Mouse (Mus musculus) left cerebral cortex, adult 18-20 months (tissue): Measurements from ENCODE around the gene Edrf1. TPM values are rescaled to one million over a fixed set of nuclear protein-coding genes. Genes with fewer than 3 reads are reported as not detected.
"Not testable (repeated sequence)": the region's sequence is repeated elsewhere in the genome, so short reads cannot be mapped to it uniquely, and the experiment has no call there.

Experiments
- DNase-seq, 2 experiments: peaks; one replicate each; pipeline ENCODE4 v3.0.0; 2021 to 2022; ENCODE audit warnings: low spot score in 2 of 2, mixed read lengths in 1 of 2
- total RNA-seq, 2 experiments: library from RNA; stranded (reverse); gene quantifications; 2 replicates each; pipeline ENCODE4 v1.2.3; 2021

Edrf1 gene
- total RNA-seq, 2 experiments from 2014 or later = 23.3 to 27.0 TPM

- DNase-seq = peak; percentile 62 to 68
Observed at GRCm38 (mm10) chr7:133638821-133639220, 1.5 kb downstream of the Edrf1 start.

GRCm38 (mm10) chr7:133645716-133646115, 8.4 kb downstream of the Edrf1 start:
- DNase-seq = no peak

- DNase-seq = no peak
Observed at GRCm38 (mm10) chr7:133662467-133662866, 25.1 kb downstream of the Edrf1 start.

- no peak for DNase-seq
Observed at GRCm38 (mm10) chr7:133669071-133669470, 31.7 kb downstream of the Edrf1 start.

DNA sequence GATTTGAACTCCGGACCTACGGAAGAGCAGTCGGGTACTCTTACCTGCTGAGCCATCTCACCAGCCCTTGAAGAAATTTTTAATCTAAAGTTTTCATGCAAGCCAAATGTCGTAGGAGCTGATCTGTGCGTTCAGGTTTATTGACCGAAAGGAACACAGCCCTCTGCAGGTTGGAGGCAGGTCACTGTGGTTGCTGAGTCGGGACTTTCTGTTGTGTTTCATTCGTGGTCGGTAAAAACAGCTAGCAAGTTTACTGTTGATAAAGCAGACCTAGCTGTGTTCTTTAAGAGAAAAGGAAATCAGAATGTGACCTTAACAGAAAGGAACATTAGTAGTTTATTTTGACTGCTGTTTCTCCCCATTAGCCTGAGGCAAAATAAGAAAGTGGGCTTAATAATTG, 32.6 kb downstream of the Edrf1 start:
- DNase-seq = no peak

GRCm38 (mm10) chr7:133670846-133671245, 33.5 kb downstream of the Edrf1 start:
- DNase-seq = no peak

DNA sequence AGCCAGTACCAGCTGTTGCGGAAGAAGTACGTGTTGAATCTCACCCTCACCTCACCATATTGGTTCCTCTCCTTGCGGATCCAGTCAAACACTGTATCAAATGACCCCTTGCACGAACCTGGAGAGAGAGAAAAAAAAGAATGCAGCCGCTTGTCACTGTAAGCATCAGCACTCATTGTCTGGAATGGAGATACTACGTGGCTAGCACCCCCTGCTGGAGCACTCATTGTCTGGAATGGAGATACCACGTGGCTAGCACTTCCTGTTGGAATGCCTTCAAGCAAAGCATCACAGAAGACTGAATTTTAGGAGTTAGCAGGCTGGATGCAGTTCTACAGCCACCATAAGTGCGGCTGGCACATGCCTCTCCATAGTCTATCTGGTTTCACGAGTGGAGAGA, 38.7 kb downstream of the Edrf1 start:
- DNase-seq = no peak

- no peak for DNase-seq
Observed at GRCm38 (mm10) chr7:133678716-133679115, 41.4 kb downstream of the Edrf1 start.

DNA sequence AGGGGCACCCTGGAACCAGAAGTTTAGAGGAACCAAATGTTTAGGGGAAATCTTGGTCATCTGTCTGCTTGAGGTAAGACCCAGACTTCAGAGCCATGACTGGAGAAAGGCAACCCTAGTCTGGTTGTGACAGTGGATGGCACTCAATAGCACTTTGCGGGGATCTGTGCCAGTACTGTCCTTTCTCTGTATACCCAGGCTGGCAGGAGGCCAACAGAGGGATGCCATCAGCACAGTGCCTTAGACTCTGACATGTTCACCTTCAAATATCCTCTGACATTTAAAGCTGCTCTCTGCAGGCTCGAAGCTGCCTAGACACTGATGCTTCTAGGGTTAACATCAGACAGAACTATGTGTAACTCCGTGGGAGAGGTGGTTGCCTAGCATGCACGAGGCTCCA, 42.1 kb downstream of the Edrf1 start:
- no peak for DNase-seq

DNA sequence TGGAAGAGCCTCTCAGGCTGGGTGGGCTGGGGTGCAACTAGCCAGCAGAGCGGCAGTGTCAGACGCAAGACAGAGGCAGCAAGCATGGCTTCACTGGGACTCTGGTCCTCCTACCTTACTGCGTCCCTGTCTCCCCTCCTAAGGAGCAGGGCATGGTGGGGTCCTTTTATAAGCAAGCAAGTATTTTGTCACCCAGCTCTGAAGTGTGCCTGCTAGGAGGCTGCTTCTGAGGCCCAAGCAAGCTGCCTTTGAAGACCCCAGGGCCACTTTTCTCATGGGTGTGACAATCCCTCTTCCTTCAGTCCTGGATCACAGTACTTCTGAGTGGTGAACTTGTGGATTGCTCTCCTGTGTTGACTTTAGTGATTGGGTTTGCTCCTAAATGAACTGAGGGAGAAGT, 42.6 kb downstream of the Edrf1 start, which contains the start of gene Mmp21:
Gene Mmp21 (minus strand): TSS at position 101 of the 400 bp plus-strand sequence.
- no peak for DNase-seq

DNA sequence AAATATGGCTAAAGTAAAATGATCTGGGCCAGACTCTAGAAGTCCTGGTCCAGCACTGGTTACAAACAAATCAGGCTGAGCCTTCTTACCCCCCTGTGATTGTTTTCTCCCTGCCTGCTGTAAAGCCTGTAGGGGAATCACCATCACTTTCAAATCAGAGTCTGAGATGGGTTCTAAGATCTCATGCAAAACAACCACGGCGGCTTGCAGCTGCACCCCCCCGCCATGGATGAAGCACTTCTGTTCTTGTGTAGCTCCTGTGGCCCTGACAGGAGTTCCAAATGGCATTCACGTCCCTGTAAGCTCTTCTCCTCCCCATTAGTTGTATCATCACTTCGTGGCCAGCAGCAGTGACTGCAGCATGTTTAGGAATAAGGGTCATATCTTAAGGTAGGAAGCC, 46.3 kb downstream of the Edrf1 start:
- DNase-seq = no peak

DNA sequence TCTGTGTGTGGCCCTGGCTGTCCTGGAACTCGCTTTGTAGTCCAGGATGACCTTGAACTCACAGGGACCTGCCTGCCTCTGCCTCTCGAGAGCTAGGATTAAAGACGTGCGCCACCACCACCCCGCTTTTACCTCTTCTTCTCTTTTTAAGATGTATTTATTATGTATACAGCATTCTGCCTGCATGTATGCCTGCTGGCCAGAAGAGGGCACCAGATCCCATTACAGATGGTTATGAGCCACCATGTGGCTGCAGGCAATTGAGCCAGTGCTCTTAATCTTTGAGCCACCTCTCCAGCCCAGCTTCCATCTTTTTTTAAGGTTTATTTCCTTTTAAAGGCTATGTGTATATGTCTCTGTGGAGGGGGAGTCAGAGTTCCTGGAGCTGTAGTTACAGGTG, 46.8 kb downstream of the Edrf1 start:
- no peak for DNase-seq

GRCm38 (mm10) chr7:133684701-133685100, 47.4 kb downstream of the Edrf1 start:
- no peak for DNase-seq

DNA sequence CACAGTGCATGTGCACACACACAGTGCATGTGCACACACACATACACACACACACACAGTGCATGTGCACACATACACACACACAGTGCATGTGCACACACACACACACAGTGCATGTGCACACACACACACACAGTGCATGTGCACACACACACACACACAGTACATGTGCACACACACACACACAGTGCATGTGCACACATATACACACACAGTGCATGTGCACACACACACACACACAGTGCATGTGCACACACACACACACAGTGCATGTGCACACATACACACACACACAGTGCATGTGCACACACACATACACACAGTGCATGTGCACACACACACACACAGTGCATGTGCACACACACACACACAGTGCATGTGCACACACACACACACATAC, 48.3 kb downstream of the Edrf1 start:
- DNase-seq = not testable (repeated sequence)

- DNase-seq = no peak
Observed at GRCm38 (mm10) chr7:133698021-133698709, 60.8 kb downstream of the Edrf1 start.

DNA sequence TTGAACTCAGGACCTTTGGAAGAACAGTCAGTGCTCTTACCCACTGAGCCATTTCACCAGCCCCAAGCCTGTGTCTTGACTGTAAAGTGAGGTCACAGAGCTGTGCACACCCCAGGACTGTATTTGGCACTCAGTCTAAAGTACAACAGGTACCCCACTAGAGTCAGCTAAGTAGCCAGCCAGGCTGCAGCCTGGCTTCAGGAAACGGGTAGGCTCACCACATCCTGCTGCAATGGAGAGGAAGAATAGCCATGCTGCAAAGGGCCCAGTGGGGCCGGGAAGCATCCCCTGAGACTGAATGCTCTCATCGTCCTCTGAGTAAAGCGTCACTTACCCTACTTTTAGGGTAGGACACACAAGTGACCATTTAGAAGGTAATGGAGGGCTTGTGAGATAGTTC, 62.5 kb downstream of the Edrf1 start:
- DNase-seq = no peak

DNA sequence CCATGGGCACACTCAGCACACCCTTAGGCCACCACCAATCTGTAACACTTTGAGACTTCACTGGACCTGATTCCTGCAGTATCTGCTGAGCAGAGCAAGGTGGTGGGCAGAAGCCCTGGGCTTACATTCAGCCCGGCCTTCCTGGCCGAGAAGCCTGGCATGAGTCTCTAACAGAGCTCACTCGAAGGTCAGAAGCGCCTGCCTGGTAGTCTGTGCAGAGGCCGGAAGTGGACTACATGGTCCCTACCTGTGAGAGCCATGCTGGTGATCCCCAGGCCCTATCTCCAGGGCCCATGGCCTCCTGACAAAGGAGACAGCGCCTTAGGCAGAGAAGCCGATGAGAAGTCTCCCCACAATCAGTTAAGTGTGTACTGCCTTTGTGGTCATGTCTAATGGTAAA, 64.0 kb downstream of the Edrf1 start:
- DNase-seq = no peak

DNA sequence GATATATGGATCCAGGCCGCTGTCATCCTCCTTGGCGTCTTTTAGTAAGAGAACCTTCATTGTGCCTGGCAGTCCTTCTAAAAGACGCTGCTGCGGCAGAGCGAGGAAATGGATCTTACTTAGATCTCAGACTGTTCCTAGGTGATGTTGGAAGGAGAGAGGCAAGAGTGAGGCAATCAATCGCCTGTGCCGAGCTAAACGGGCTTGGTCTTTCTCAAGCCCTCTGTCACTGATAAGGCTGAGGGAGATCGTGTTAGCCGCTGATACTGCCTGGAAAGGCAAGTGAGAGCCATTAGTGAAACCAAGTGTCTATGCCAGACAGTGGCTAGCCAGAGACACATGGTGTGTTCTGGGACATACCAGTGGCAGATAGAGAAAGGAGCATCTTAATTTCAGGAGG, 65.0 kb downstream of the Edrf1 start:
- no peak for DNase-seq

DNA sequence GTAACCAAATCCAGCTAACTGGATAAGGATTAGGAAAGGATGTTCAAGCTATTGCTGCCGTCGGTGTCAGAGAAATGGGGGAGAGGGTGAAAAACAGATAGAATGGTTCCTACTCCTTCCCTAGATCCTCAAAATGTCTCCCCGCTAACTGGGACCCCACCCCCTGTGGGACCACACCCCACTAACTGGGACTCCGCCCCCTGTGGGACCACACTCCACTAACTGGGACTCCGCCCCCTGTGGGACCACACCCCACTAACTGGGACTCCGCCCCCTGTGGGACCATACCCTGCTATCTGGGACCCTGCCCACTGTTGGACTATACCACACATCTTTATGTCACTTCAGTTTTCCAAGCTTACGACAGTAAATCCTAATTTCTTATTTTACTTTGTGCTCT, 66.6 kb downstream of the Edrf1 start:
- no peak for DNase-seq

- no peak for DNase-seq
Observed at GRCm38 (mm10) chr7:133707301-133707700, 70.0 kb downstream of the Edrf1 start.

DNA sequence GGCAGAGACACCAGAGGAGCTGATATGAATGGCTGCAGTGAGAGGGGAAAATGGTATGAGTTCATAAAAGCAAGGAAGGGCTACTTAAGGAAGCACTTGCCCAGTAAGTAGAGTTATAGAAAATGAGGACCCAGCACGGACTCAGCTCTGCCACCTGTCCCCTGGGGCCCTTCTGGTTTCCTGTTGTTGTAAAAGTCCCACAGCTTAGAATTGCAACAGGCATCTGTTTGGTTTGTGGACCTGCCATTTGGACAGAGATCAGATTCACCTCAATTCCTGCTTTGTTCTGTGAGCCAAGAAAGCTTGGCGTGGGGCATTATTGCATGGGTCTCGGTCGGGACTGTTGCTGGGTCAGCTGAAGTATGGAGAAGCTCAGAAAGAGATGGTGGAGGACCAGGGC, 78.0 kb downstream of the Edrf1 start:
- no peak for DNase-seq

GRCm38 (mm10) chr7:133718580-133718979, 81.2 kb downstream of the Edrf1 start:
- DNase-seq = no peak

DNA sequence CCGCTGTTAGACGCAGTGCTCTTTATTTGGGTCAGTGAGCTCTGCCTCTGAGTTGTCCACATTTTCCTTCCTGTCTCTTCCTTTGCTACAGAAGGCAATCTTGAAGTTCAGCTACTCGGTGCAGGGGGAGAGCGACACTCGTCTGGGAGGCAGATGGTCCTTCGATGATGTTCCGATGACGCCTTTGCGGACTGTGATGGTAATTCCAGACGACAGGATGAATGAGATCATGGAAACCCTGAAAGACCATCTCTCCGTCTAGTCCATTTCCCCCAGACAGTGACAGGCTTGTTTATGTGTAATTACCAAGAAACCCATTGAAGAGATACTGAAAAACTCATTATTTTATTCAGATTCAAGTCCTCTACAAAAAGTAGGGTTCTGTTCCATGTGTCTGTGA, 83.3 kb downstream of the Edrf1 start:
- DNase-seq = no peak
